Mouse (Mus musculus) adrenal gland, adult 18-20 months (tissue): ENCODE measurements around the gene Ctla4. TPM values are rescaled to one million over a fixed set of nuclear protein-coding genes. Genes with fewer than 3 reads are reported as not detected.

ENCODE experiments used
- DNase-seq, 2 experiments: peaks; one replicate each; pipeline ENCODE4 v3.0.0; 2021 to 2022; ENCODE audit warnings: low spot score in 2 of 2
- total RNA-seq, 2 experiments: library from RNA; stranded (reverse); gene quantifications; 1 replicate in 1 of 2; 2 replicates in 1 of 2; pipeline ENCODE4 v1.2.3; 2021

Ctla4 gene
- total RNA-seq, 2 experiments from 2014 or later: not detected

- no peak for DNase-seq
These were observed 23.1 kb upstream of the Ctla4 start for GRCm38 (mm10) chr1:60863701-60864100.

- no peak for DNase-seq
These were observed 21.6 kb upstream of the Ctla4 start for GRCm38 (mm10) chr1:60865167-60865566.

GRCm38 (mm10) chr1:60866043-60866442 lies 20.8 kb upstream of the Ctla4 start:
- DNase-seq: no peak

- no peak for DNase-seq
These were observed 18.2 kb upstream of the Ctla4 start for GRCm38 (mm10) chr1:60868333-60869277.

GRCm38 (mm10) chr1:60875267-60875666 lies 11.5 kb upstream of the Ctla4 start:
- DNase-seq: no peak

GRCm38 (mm10) chr1:60880116-60880867 lies 6.5 kb upstream of the Ctla4 start:
- DNase-seq: no peak

- DNase-seq: no peak
These were observed 4.0 kb upstream of the Ctla4 start for GRCm38 (mm10) chr1:60882792-60883191.

GRCm38 (mm10) chr1:60883279-60883678 lies 3.5 kb upstream of the Ctla4 start:
- DNase-seq: no peak

GRCm38 (mm10) chr1:60884611-60885010 lies 2.2 kb upstream of the Ctla4 start:
- no peak for DNase-seq

GRCm38 (mm10) chr1:60898127-60898932 lies 11.5 kb downstream of the Ctla4 start:
- DNase-seq: no peak

- DNase-seq: no peak
These were observed 12.1 kb downstream of the Ctla4 start for GRCm38 (mm10) chr1:60898933-60899210.

- DNase-seq: no peak
These were observed 12.4 kb downstream of the Ctla4 start for GRCm38 (mm10) chr1:60899244-60899643.

GRCm38 (mm10) chr1:60902547-60902946 lies 15.7 kb downstream of the Ctla4 start:
- no peak for DNase-seq

- no peak for DNase-seq
These were observed 16.3 kb downstream of the Ctla4 start for GRCm38 (mm10) chr1:60903126-60903525.

- no peak for DNase-seq
These were observed 17.7 kb downstream of the Ctla4 start for GRCm38 (mm10) chr1:60904456-60904978.

- DNase-seq: no peak
These were observed 20.7 kb downstream of the Ctla4 start for GRCm38 (mm10) chr1:60907466-60907865.

- DNase-seq: no peak
These were observed 22.0 kb downstream of the Ctla4 start for GRCm38 (mm10) chr1:60908751-60909161.

GRCm38 (mm10) chr1:60909746-60910145 lies 22.9 kb downstream of the Ctla4 start:
- DNase-seq: no peak

GRCm38 (mm10) chr1:60910796-60911195 lies 24.0 kb downstream of the Ctla4 start:
- DNase-seq: no peak

- DNase-seq: no peak
These were observed 24.8 kb downstream of the Ctla4 start for GRCm38 (mm10) chr1:60911631-60912030.

- no peak for DNase-seq
These were observed 26.5 kb downstream of the Ctla4 start for GRCm38 (mm10) chr1:60913305-60913704.
